ENCODE assay signal across 25 mouse cellular contexts in the genomic region with DNA sequence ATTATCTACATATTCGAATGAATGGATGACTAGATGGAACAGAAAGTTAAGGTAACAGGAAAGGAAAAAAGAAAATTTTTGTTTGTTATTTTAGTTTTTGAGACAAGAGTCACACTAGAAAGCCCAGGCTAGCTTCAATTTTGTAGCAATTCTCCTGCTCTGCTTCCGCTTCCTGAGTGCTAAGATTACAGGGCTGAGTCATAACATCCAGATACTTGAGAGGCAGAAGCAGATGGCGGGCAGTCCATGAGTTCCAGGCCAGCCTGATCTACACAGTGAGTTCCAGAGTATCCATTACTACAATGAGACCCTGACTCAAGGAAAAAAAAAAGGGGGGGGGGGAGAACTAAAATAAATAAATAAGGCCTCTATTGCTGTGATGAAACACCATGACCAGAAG.
"Had no signal": no experiment of that assay in that cellular context is flagged by ENCODE, and none has a peak within 500 bp of the region (broad histone marks: within the 10 kb centered on the region; RNA-seq: fewer than 3 reads in every experiment).

No protein-coding gene starts in this region.

- DNase-seq: gastrocnemius, postnatal 14 days; gastrocnemius, postnatal 36 days; heart, adult 11 months; heart, adult 2 months; heart, postnatal 14 days; heart, postnatal 36 days; kidney, adult 11 months; kidney, adult 2 months; kidney, adult 9 months; kidney, postnatal 14 days; kidney, postnatal 4 days; liver had no signal

- H3K36me3 ChIP-seq: heart, embryonic 13.5 days; heart, embryonic 15.5 days; hindbrain, embryonic 15.5 days; kidney, embryonic 15.5 days; limb, embryonic 10.5 days; limb, embryonic 12.5 days had no signal

- H3K4me2 ChIP-seq: heart, embryonic 11.5 days; heart, embryonic 13.5 days; heart, embryonic 15.5 days; hindbrain, embryonic 13.5 days; hindbrain, embryonic 15.5 days; kidney, embryonic 15.5 days; limb, embryonic 12.5 days; liver, embryonic 11.5 days had no signal

- H3K9me3 ChIP-seq: heart, embryonic 13.5 days; heart, embryonic 15.5 days; hindbrain, embryonic 13.5 days; hindbrain, embryonic 15.5 days; kidney, embryonic 15.5 days; limb, embryonic 10.5 days; limb, embryonic 12.5 days had no signal

- H3K4me1 ChIP-seq: hindbrain, embryonic 13.5 days; hindbrain, embryonic 15.5 days; kidney, embryonic 15.5 days; limb, embryonic 10.5 days; limb, embryonic 12.5 days had no signal

- H3K27me3 ChIP-seq: heart, embryonic 13.5 days; heart, embryonic 15.5 days; hindbrain, embryonic 13.5 days; hindbrain, embryonic 15.5 days; kidney, embryonic 15.5 days; limb, embryonic 12.5 days had no signal

- H3K27ac ChIP-seq: heart, adult 2 months; heart, embryonic 13.5 days; heart, embryonic 15.5 days; hindbrain, embryonic 13.5 days; hindbrain, embryonic 15.5 days; hindbrain, postnatal 0 days; kidney, embryonic 15.5 days; kidney, postnatal 0 days; layer of hippocampus, adult 2 months; left cerebral cortex, adult 2 months; limb, embryonic 10.5 days; limb, embryonic 12.5 days had no signal

- H3K9ac ChIP-seq: heart, embryonic 13.5 days; heart, embryonic 15.5 days; hindbrain, embryonic 13.5 days; hindbrain, embryonic 15.5 days; kidney, embryonic 15.5 days; limb, embryonic 12.5 days had no signal

- H3K4me3 ChIP-seq: heart, adult 2 months; heart, embryonic 13.5 days; heart, embryonic 15.5 days; hindbrain, embryonic 13.5 days; hindbrain, embryonic 15.5 days; kidney, embryonic 15.5 days; layer of hippocampus, adult 2 months; left cerebral cortex, adult 2 months; limb, embryonic 10.5 days; limb, embryonic 12.5 days had no signal
